Mouse (Mus musculus): ENCODE data around the gene Rad1. TPM values are rescaled to one million over a fixed set of nuclear protein-coding genes. Genes with fewer than 3 reads are reported as not detected.

Rad1 gene
- polyA plus RNA-seq, 1 experiment from 2014 or later, result 19.7 TPM

DNA sequence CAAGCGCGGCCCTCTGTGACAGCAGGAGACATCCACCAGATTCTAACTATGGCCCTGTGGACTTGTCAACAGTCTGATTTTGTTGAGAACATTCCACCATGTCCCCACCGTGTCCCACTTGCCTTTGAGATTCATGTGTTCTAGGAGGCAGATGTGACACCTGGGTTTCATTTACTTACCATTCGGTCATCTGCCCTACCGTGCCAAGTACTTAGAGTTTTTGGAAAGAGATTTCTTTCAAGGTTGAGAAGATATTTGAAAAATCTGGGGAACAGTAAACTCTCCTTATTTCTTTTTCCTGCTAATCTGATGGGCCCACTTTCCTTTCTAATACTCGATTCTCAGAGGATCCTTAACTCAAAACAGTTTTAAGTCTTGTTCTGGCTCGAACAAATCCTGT lies 50.2 kb downstream of the Rad1 start:
- no peak for ATAC-seq (ENCODE audit: low read depth)
- no peaks in the 10 kb centered on the region for H3K9me3 ChIP-seq (ENCODE audit: control insufficient read depth, low read length)
- no peak overlapping the region for H3K4me3 ChIP-seq (ENCODE audit: low read depth, low read length)
- no peak overlapping the region for H3K27ac ChIP-seq (ENCODE audit: low read depth, low read length)
- WGBS, result 91% methylated on average over 7 of the region's 7 CpGs
- H3K4me1 ChIP-seq (ENCODE audit: control insufficient read depth, insufficient read depth, low read length), result no peaks in the 10 kb centered on the region
- H3K9ac ChIP-seq (replicated peaks; ENCODE audit: low read depth, low read length), result no peak overlapping the region
- H3K36me3 ChIP-seq (ENCODE audit: control insufficient read depth, insufficient read depth, low read length), result no peaks in the 10 kb centered on the region
- H3K4me2 ChIP-seq (ENCODE audit: low read depth, low read length), result no peak overlapping the region
- no peaks in the 10 kb centered on the region for H3K27me3 ChIP-seq (ENCODE audit: control insufficient read depth, insufficient read depth, low read length)

GRCm38 (mm10) chr15:10540271-10541088 lies 54.7 kb downstream of the Rad1 start:
- 70% methylated on average over 16 of the region's 16 CpGs for WGBS
- Histone ChIP-seq H3K27me3 (ENCODE audit: control insufficient read depth, insufficient read depth, low read length) (no peaks in the 10 kb centered on the region), H3K9ac (replicated peaks; ENCODE audit: low read depth, low read length) (no peak overlapping the region), H3K36me3 (ENCODE audit: control insufficient read depth, insufficient read depth, low read length) (no peaks in the 10 kb centered on the region), H3K4me2 (ENCODE audit: low read depth, low read length) (no peak overlapping the region), H3K4me3 (ENCODE audit: low read depth, low read length) (no peak overlapping the region), H3K4me1 (ENCODE audit: control insufficient read depth, insufficient read depth, low read length) (no peaks in the 10 kb centered on the region), H3K9me3 (ENCODE audit: control insufficient read depth, low read length) (no peaks in the 10 kb centered on the region), H3K27ac (ENCODE audit: low read depth, low read length) (no peak overlapping the region)
- no peak for ATAC-seq (ENCODE audit: low read depth)

Other genes with a start within 250 kb of the Rad1 start
- 1.8 TPM in 1 of 2 replicates, not detected in the other for gene Gm21973, start 160.6 kb upstream of the Rad1 start, polyA plus RNA-seq (2014; fragmentation: Nextera tagmentation; extraction: Ambion mirVana)
- not detected in 2 replicates for gene Agxt2, start 127.5 kb upstream of the Rad1 start, polyA plus RNA-seq (2014; fragmentation: Nextera tagmentation; extraction: Ambion mirVana)
- gene Dnajc21, start 15.5 kb upstream of the Rad1 start, polyA plus RNA-seq (2014; fragmentation: Nextera tagmentation; extraction: Ambion mirVana), result 14.3 and 14.4 TPM in 2 replicates
- 56.5 and 68.1 TPM in 2 replicates for gene Brix1, start 71 bp upstream of the Rad1 start, polyA plus RNA-seq (2014; fragmentation: Nextera tagmentation; extraction: Ambion mirVana)
- gene Ttc23l, start 72.7 kb downstream of the Rad1 start, polyA plus RNA-seq (2014; fragmentation: Nextera tagmentation; extraction: Ambion mirVana), result not detected in 2 replicates
- 10.0 and 16.1 TPM in 2 replicates for gene Rai14, start 228.6 kb downstream of the Rad1 start, polyA plus RNA-seq (2014; fragmentation: Nextera tagmentation; extraction: Ambion mirVana)